Mouse (Mus musculus) 3T3-L1 (cell line): ENCODE measurements around the gene Ube4a.

Experiments used
- DNase-seq: peaks from one replicate; pipeline ENCODE4 v3.0.0-alpha.2; 2015; ENCODE audit warnings: low read depth, low spot score

Gene Ube4a

GRCm38 (mm10) chr9:44903856-44904255, 61.5 kb downstream of the Ube4a start:
- DNase-seq: no peak

GRCm38 (mm10) chr9:44900402-44900801, 65.0 kb downstream of the Ube4a start:
- DNase-seq: no peak

- DNase-seq: no peak
These were observed 65.7 kb downstream of the Ube4a start for GRCm38 (mm10) chr9:44899716-44900115.

- no peak for DNase-seq
These were observed 68.4 kb downstream of the Ube4a start for GRCm38 (mm10) chr9:44897024-44897423.

GRCm38 (mm10) chr9:44892664-44893063, 72.7 kb downstream of the Ube4a start:
- peak; percentile 47 for DNase-seq

- no peak for DNase-seq
These were observed 74.2 kb downstream of the Ube4a start for GRCm38 (mm10) chr9:44891210-44891609.

GRCm38 (mm10) chr9:44890122-44890521, 75.3 kb downstream of the Ube4a start:
- no peak for DNase-seq

- no peak for DNase-seq
These were observed 77.2 kb downstream of the Ube4a start for GRCm38 (mm10) chr9:44888114-44888624.

- DNase-seq: peak; percentile 29
These were observed 82.3 kb downstream of the Ube4a start for GRCm38 (mm10) chr9:44882981-44883569.

- DNase-seq: peak; percentile 69
These were observed 82.9 kb downstream of the Ube4a start for GRCm38 (mm10) chr9:44882436-44882980.

- DNase-seq: peak; percentile 73
These were observed 83.4 kb downstream of the Ube4a start for GRCm38 (mm10) chr9:44881941-44882435.

- peak; percentile 88 for DNase-seq
These were observed 84.1 kb downstream of the Ube4a start, which contains the start of gene Kmt2a for GRCm38 (mm10) chr9:44881221-44881871. Gene Kmt2a (minus strand): TSS chr9:44881296.

GRCm38 (mm10) chr9:44880309-44881081, 84.9 kb downstream of the Ube4a start:
- DNase-seq: peak; percentile 51

GRCm38 (mm10) chr9:44879694-44880271, 85.6 kb downstream of the Ube4a start:
- peak; percentile 24 for DNase-seq

GRCm38 (mm10) chr9:44878776-44879500, 86.5 kb downstream of the Ube4a start:
- peak; percentile 14 for DNase-seq

GRCm38 (mm10) chr9:44877686-44878085, 87.7 kb downstream of the Ube4a start:
- DNase-seq: no peak

GRCm38 (mm10) chr9:44875476-44875875, 89.9 kb downstream of the Ube4a start:
- DNase-seq: no peak

GRCm38 (mm10) chr9:44874198-44874597, 91.2 kb downstream of the Ube4a start:
- DNase-seq: no peak

- DNase-seq: no peak
These were observed 91.7 kb downstream of the Ube4a start for GRCm38 (mm10) chr9:44873665-44874064.
